Mouse (Mus musculus) heart, adult 18-20 months (tissue): ENCODE results near the gene Snrnp35. TPM values are rescaled to one million over a fixed set of nuclear protein-coding genes. Genes with fewer than 3 reads are reported as not detected.
A peak's percentile ranks its signal among the peaks of the same experiment; 100 is the strongest.

Experiments
- DNase-seq, 2 experiments: peaks; one replicate each; pipeline ENCODE4 v3.0.0; 2021 to 2022; ENCODE audit warnings: mixed read lengths in 1 of 2
- total RNA-seq, 2 experiments: library from RNA; stranded (reverse); gene quantifications; 2 replicates each; pipeline ENCODE4 v1.2.3; 2021

Gene Snrnp35
- total RNA-seq, 2 experiments from 2014 or later = 14.0 to 14.2 TPM

- DNase-seq = peak in 1 of 2 experiments; percentile 43
These were observed 17.6 kb downstream of the Snrnp35 start for GRCm38 (mm10) chr5:124500573-124500972.

DNA sequence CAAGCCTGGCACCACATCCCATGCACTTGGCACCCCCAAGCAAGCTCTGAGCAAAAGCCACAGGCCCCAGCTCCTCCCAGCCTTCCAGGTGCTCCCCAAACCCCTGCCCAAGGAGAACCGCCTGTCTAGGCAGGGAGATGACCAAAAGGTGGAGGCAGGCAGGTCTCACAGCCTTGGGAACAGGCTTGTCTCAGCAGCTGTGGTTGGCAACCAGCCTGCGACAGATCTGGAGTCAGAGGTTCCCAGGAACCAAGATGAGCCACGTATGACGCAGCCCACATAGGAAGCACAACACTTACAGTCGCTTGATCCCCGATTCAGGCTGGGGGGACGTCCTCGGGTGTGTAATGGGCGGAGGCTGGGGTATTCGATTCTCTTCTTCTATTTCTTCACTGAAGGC lies 18.6 kb downstream of the Snrnp35 start:
- DNase-seq = no peak

DNA sequence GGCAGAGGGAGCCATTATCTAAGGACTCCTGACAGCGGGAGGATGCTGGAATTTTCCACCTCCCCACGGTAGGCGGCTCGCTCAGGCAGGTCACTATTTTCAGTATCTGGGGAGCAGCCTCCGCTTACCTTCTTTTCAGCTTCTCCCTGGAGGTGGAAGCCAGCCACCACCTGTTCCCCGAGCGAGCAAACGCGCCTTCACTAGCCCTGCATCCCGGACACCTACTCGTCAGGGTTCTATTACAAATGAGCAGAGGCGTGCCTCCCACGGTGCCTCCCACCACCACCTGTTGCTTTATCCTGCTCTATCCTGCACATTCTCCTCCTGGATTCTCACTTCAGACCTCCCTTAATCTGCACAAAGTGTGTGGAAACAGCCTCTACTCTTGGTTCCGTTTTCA lies 20.8 kb downstream of the Snrnp35 start:
- no peak for DNase-seq

GRCm38 (mm10) chr5:124505235-124505634 lies 22.3 kb downstream of the Snrnp35 start:
- no peak for DNase-seq

- DNase-seq = peak; percentile 71 to 83
These were observed 23.9 kb downstream of the Snrnp35 start for GRCm38 (mm10) chr5:124506731-124507359.

DNA sequence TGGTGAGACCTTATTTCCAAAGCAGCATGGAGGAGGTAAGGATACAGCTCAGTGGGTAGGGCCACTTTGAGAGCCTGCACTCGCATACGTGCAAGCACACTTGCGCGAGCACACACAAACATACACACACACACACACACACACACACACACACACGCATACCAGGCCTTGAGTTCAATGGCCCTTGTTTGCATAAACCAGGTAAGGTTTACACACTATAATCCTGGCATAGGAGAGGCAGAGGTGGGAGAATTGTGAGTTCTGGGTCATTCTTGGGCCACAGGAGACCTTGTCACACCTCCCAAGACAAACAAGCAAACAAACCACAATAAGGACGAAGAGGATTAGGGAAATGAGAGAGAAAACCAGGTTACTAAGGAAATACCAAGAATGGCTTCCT lies 26.3 kb downstream of the Snrnp35 start:
- DNase-seq = no peak

DNA sequence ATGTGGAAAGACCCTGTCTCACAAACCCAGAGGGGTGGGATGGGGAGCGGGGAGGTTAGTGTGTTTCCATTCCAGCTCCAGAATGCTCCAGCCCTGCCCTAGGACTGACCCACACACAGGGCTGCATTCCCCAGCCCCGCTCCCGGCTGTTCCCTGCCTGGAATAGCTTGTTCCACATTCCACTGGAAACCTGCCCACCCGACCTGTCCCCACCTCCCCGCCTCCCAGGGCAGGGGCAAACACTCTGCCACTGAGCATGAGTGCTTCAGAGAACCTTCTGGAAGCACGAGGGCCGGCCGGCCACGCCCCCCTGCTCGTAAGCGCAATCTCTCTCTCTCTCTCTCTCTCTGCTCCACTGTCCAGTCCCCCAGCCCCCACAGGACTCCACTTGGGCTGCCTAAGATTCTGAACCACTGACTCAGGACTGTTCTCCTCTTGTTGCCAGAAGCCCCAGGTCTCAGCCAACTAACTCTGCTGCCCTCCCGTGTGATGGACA lies 26.9 kb downstream of the Snrnp35 start:
- peak; percentile 86 to 91 for DNase-seq

GRCm38 (mm10) chr5:124510536-124511050 lies 27.7 kb downstream of the Snrnp35 start:
- DNase-seq = peak in 1 of 2 experiments; percentile 64

GRCm38 (mm10) chr5:124515789-124516188 lies 32.9 kb downstream of the Snrnp35 start:
- DNase-seq = no peak

- no peak for DNase-seq
These were observed 35.7 kb downstream of the Snrnp35 start for GRCm38 (mm10) chr5:124518648-124519047.

GRCm38 (mm10) chr5:124521588-124521987 lies 38.7 kb downstream of the Snrnp35 start:
- DNase-seq = no peak

DNA sequence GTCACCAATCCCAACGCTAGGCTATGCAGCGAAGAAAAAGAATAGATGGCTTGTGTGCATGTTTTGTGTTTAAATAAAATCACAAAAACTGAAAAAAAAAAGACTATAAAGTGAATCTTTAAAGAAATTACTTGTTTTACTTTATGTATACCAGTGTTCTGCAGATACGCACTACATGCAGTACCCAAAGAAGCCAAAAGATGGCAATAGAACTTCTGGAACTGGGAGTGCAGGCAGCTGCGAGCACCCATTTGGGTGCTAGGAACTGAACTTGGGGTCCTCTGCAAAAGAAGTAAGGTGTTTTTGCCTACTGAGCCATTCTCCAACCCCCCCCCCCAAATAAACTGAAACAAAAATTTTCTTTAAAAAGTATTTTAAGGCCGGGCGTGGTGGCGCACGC lies 40.1 kb downstream of the Snrnp35 start:
- no peak for DNase-seq

GRCm38 (mm10) chr5:124524943-124525342 lies 42.0 kb downstream of the Snrnp35 start:
- no peak for DNase-seq

- DNase-seq = no peak
These were observed 45.4 kb downstream of the Snrnp35 start for GRCm38 (mm10) chr5:124528351-124528750.

DNA sequence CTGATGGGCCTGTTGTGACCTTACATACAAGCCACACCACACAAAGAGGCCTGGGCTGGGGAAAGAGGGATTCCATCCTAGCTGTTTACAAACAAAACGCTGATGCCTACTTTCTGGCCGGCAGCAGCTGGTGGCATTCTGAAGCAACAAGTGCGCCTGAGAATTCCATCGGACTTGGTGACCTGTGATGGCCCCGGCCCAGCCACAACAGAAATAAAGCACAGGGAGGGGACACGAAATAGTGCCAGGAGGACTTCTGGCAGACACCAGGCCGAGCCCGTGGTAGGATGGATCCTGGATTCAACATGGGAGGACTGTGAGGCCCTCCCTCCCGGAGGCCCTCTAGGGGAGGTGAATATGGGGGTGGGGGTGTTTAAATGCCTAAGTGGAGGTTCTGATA lies 45.9 kb downstream of the Snrnp35 start:
- DNase-seq = peak in 1 of 2 experiments; percentile 78

DNA sequence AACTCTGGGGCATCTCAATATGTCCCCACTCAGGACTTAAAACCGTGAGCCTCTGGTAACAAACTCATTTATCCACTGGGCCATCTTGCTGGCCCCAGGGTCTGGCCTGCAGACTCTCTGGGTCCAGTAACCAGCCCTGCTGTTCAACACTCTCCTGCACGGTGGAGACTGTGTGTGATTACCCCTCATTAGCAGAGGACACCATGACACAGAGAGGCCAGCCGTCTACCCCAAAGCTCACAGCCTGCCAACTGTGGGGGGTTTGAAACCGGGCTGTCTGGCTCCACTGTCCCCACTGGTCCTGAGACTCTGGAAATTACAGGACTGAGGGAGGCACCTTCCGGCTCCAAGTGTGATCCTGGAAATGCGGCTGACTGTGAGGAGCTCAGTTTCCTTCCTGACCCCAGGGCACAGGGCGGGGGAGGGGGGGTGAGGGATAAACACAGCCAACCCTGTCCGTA lies 46.3 kb downstream of the Snrnp35 start:
- peak; percentile 55 to 73 for DNase-seq

DNA sequence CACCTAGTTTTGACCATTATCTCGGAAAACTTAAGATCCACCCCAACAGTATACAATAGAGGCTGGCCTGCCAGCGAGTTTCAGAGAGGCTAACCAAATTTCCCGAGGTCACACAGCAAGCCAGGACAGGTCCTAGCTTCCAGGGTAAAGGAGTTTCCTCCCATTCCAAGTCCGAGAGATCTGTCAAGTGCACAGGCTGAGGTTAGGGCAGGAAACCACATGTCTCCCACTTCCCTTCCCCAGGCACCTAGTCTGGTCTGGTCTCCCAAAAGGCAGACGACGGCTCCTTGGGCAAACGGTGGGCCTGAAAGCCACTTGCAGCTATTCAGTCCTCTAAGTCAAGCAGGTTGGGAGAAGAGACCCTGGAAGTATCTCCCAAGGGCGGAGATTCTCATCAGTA lies 46.8 kb downstream of the Snrnp35 start:
- peak; percentile 37 to 65 for DNase-seq

GRCm38 (mm10) chr5:124530655-124531582 lies 48.0 kb downstream of the Snrnp35 start, which contains the start of gene Rilpl1:
TSS of gene Rilpl1 (minus strand) at chr5:124531391.
- DNase-seq = peak; percentile 89 to 91

- DNase-seq = no peak
These were observed 48.6 kb downstream of the Snrnp35 start for GRCm38 (mm10) chr5:124531583-124531930.

GRCm38 (mm10) chr5:124532451-124532850 lies 49.5 kb downstream of the Snrnp35 start:
- peak in 1 of 2 experiments; percentile 35 for DNase-seq

DNA sequence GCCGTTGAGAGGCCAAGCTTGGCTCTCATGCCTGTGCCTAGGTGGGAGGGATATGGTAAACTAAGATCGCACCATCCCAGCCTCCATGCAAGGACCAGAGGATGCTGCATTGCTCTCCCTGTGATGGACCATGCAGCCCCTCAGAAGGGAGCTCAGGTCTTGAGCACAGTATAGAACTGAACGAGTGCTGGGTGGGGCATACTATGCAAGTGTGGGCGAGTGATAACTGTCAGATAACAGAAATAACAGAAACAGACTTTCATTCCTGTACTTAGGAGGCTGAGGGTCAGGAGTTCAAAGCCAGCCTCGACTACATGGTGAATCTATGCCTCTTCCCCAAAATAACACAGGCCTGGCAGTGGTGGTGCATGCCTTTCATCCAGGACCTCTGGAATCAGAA lies 52.1 kb downstream of the Snrnp35 start:
- DNase-seq = no peak

- peak; percentile 72 to 74 for DNase-seq
These were observed 53.8 kb downstream of the Snrnp35 start for GRCm38 (mm10) chr5:124536776-124537175.
